In the genomic region with DNA sequence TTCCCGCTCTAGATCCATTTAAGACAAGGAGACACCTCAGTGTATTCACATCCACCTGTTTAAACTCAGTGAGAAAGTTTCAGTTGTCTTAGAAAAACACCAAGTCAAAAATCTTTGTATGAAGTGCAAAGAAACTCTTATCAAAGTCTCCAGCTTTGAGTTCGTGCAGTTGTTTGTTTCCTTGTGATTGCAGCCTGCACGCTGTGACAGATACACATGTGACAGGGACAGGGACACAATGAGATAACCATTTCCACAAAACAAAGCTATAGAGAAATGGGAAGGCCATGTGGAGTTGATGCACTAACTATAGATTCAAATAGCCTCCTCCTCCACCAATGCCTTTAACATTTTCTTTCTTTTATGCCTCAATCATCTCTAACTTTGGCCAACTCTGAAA, we compare ENCODE assay signal across 29 mouse cellular contexts. TPM values are rescaled to one million over a fixed set of nuclear protein-coding genes. Genes with fewer than 3 reads are reported as not detected.
DNase-seq lines count a peak whose midpoint lies in the region; ATAC-seq and TF ChIP-seq lines count a peak whose summit lies in the region.
"Had no signal": no experiment of that assay in that cellular context is flagged by ENCODE, and none has a peak within 500 bp of the region (broad histone marks: within the 10 kb centered on the region; RNA-seq: fewer than 3 reads in every experiment).

No protein-coding gene starts in this region.

- H3K9me3 ChIP-seq in MEL (replicated peaks; ENCODE audit: insufficient read depth, low read length): no peaks in the 10 kb centered on the region
- no peaks in the 10 kb centered on the region for H3K9me3 ChIP-seq in forebrain, postnatal 0 days (ENCODE audit: low read length)
- H3K9me3 ChIP-seq: embryonic facial prominence, embryonic 12.5 days; embryonic facial prominence, embryonic 15.5 days; heart, embryonic 10.5 days; heart, embryonic 13.5 days had no signal

- H3K36me3 ChIP-seq in MEL (ENCODE audit: control insufficient read depth in 1 of 2, insufficient read depth in 2 of 2, low read length in 2 of 2): no peaks in the 10 kb centered on the region
- H3K36me3 ChIP-seq in forebrain, postnatal 0 days (ENCODE audit: insufficient read depth): no peaks in the 10 kb centered on the region
- H3K36me3 ChIP-seq: embryonic facial prominence, embryonic 12.5 days; embryonic facial prominence, embryonic 15.5 days; heart, embryonic 10.5 days; heart, embryonic 13.5 days had no signal

- no peaks in the 10 kb centered on the region for H3K4me1 ChIP-seq in MEL (ENCODE audit: control insufficient read depth in 1 of 2, insufficient read depth in 2 of 2, low read length in 2 of 2)
- H3K4me1 ChIP-seq in forebrain, postnatal 0 days (ENCODE audit: insufficient read depth): no peaks in the 10 kb centered on the region
- H3K4me1 ChIP-seq: embryonic facial prominence, embryonic 12.5 days; embryonic facial prominence, embryonic 15.5 days; heart, embryonic 10.5 days; heart, embryonic 13.5 days had no signal

- no peak for DNase-seq in layer of hippocampus, adult 2 months (ENCODE audit: low spot score in 2 of 2)
- no peak for DNase-seq in layer of hippocampus, adult 18-20 months (ENCODE audit: low spot score in 2 of 2)
- peak; percentile 8 for DNase-seq in MEL (ENCODE audit: low read depth, low spot score)
- DNase-seq in forebrain, postnatal 0 days: no peak
- DNase-seq in right cerebral cortex, postnatal 14 days: no peak
- DNase-seq: adrenal gland, postnatal 10 days; adrenal gland, postnatal 36 days; B cell, adult 2 months; cerebellum, adult 11 months; cerebellum, adult 2 months; cerebellum, adult 9-11 months; cerebellum, postnatal 25 days; gastrocnemius, adult 2 months; gastrocnemius, postnatal 14 days; heart, adult 2 months; heart, postnatal 14 days; heart, postnatal 4 days had no signal

- no peak for TF ChIP-seq RAD21 in MEL (IDR thresholded peaks at IDR 0.05; ENCODE audit: low read depth, low read length)

- no peaks in the 10 kb centered on the region for H3K79me2 ChIP-seq in MEL (ENCODE audit: control insufficient read depth, insufficient read depth, low read length, poor library complexity)

- peak; percentile 39 to 59; a peak in 2 of 4 replicates for TF ChIP-seq EP300 in MEL (IDR thresholded peaks at IDR 0.05; ENCODE audit: low read depth in 1 of 2, low read length in 2 of 2)

- no peak overlapping the region for H3K9ac ChIP-seq in MEL (ENCODE audit: control insufficient read depth, low read depth, low read length, poor library complexity, severe bottlenecking)
- no peak overlapping the region for H3K9ac ChIP-seq in forebrain, postnatal 0 days
- H3K9ac ChIP-seq: embryonic facial prominence, embryonic 12.5 days; embryonic facial prominence, embryonic 15.5 days; heart, embryonic 13.5 days; hindbrain, embryonic 14.5 days had no signal

- H3K27ac ChIP-seq in layer of hippocampus, adult 2 months: peak overlapping the region; percentile 12; the same call in 1 of the 2 replicates
- no peak overlapping the region for H3K27ac ChIP-seq in MEL (ENCODE audit: control insufficient read depth, low read depth, low read length)
- no peak overlapping the region for H3K27ac ChIP-seq in forebrain, postnatal 0 days (ENCODE audit: low read depth, low read length)
- H3K27ac ChIP-seq: embryonic facial prominence, embryonic 12.5 days; embryonic facial prominence, embryonic 15.5 days; gastrocnemius, adult 2 months; heart, adult 2 months; heart, embryonic 10.5 days; heart, embryonic 13.5 days; hindbrain, embryonic 14.5 days; hindbrain, postnatal 0 days had no signal

- H3K4me2 ChIP-seq in forebrain, postnatal 0 days (ENCODE audit: low read depth): no peak overlapping the region
- H3K4me2 ChIP-seq: embryonic facial prominence, embryonic 12.5 days; embryonic facial prominence, embryonic 15.5 days; heart, embryonic 13.5 days; hindbrain, embryonic 14.5 days had no signal

- no peak for TF ChIP-seq CTCF in layer of hippocampus, adult 2 months (conservative IDR thresholded peaks at IDR 0.05)
- no peak for TF ChIP-seq CTCF in MEL (IDR thresholded peaks at IDR 0.05 in 2 of 3, conservative IDR thresholded peaks at IDR 0.05 in 1 of 3; ENCODE audit: control insufficient read depth in 1 of 3, insufficient read depth in 1 of 3, low read depth in 2 of 3, low read length in 3 of 3, poor library complexity in 1 of 3, severe bottlenecking in 1 of 3)
- TF ChIP-seq CTCF in forebrain, postnatal 0 days (IDR thresholded peaks at IDR 0.05; ENCODE audit: low read depth): no peak

- WGBS in forebrain, postnatal 0 days: 84% methylated on average over 3 of the region's 3 CpGs

- peak; percentile 51 for ATAC-seq in megakaryocyte progenitor cell, adult 5-6 weeks (replicated peaks; ENCODE audit: poor library complexity)
- ATAC-seq in forebrain, postnatal 0 days: no peak
- ATAC-seq: forebrain, embryonic 14.5 days; hindbrain, postnatal 0 days; inflammation-experienced regulatory T-cells, adult 6 months; intestine, embryonic 16.5 days; Patski had no signal

- no peak for TF ChIP-seq POLR2A in MEL (IDR thresholded peaks at IDR 0.05; ENCODE audit: control insufficient read depth in 1 of 2, insufficient read depth in 1 of 2, low read depth in 1 of 2, low read length in 2 of 2, poor library complexity in 1 of 2)

- H3K4me3 ChIP-seq in layer of hippocampus, adult 2 months: no peak overlapping the region
- no peak overlapping the region for H3K4me3 ChIP-seq in MEL (ENCODE audit: control insufficient read depth in 1 of 2, insufficient read depth in 1 of 2, low read depth in 2 of 2, low read length in 2 of 2)
- no peak overlapping the region for H3K4me3 ChIP-seq in forebrain, postnatal 0 days (ENCODE audit: low read depth, low read length)
- H3K4me3 ChIP-seq: embryonic facial prominence, embryonic 12.5 days; embryonic facial prominence, embryonic 15.5 days; gastrocnemius, adult 2 months; heart, adult 2 months; heart, embryonic 10.5 days; heart, embryonic 13.5 days had no signal

- H3K27me3 ChIP-seq in MEL (ENCODE audit: control insufficient read depth in 1 of 2, insufficient read depth in 2 of 2, low read length in 2 of 2): no peaks in the 10 kb centered on the region
- no peaks in the 10 kb centered on the region for H3K27me3 ChIP-seq in forebrain, postnatal 0 days (ENCODE audit: insufficient read depth, low read length)
- H3K27me3 ChIP-seq: CH12.LX; embryonic facial prominence, embryonic 12.5 days; embryonic facial prominence, embryonic 15.5 days; heart, embryonic 13.5 days; Patski had no signal

TF ChIP-seq in MEL, 35 proteins besides CTCF, POLR2A, EP300 and RAD21:
- TF ChIP-seq MAX (IDR thresholded peaks at IDR 0.05; ENCODE audit: low read length) (peak; percentile 43; the same call in 1 of the 2 replicates), MXI1 (IDR thresholded peaks at IDR 0.05; ENCODE audit: low read depth, low read length) (peak; percentile 66; the same call in 1 of the 2 replicates), ELF1 (IDR thresholded peaks at IDR 0.05; ENCODE audit: low read depth, low read length) (no peak), TBP (IDR thresholded peaks at IDR 0.05; ENCODE audit: low read depth, low read length) (no peak), CHD1 (IDR thresholded peaks at IDR 0.05; ENCODE audit: low read depth, low read length) (no peak), HCFC1 (IDR thresholded peaks at IDR 0.05; ENCODE audit: low read depth, low read length) (no peak), JUND (IDR thresholded peaks at IDR 0.05; ENCODE audit: low read depth, low read length) (no peak), MYC (IDR thresholded peaks at IDR 0.05; ENCODE audit: low read depth, low read length) (no peak), CHD2 (IDR thresholded peaks at IDR 0.05; ENCODE audit: low read length) (no peak), GATA1 (IDR thresholded peaks at IDR 0.05; ENCODE audit: low read depth, low read length) (peak; percentile 36), USF1 (IDR thresholded peaks at IDR 0.05; ENCODE audit: low read depth, low read length) (peak; percentile 25; the same call in 1 of the 2 replicates), BHLHE40 (IDR thresholded peaks at IDR 0.05; ENCODE audit: borderline replicate concordance, low read depth, low read length) (peak; percentile 45; the same call in 1 of the 2 replicates), RCOR1 (IDR thresholded peaks at IDR 0.05; ENCODE audit: low read depth, low read length) (peak; percentile 38; the same call in 1 of the 2 replicates), TCF12 (IDR thresholded peaks at IDR 0.05; ENCODE audit: low read depth, low read length) (peak; percentile 66; the same call in 1 of the 2 replicates), KAT2A (conservative IDR thresholded peaks at IDR 0.05; ENCODE audit: low read depth, low read length) (no peak), MEF2A (IDR thresholded peaks at IDR 0.05; ENCODE audit: extremely low read depth, insufficient replicate concordance, low read depth, low read length, poor library complexity, severe bottlenecking) (no peak)

RNA-seq across cellular contexts. Expression of a gene that starts 33.6 kb away (rescaled TPM):
- total RNA-seq in layer of hippocampus, adult 2 months (2021): 100 to 1,000 TPM in 1 of 2 experiments, 10 to 100 TPM in 1; 90.9 to 108 TPM
- total RNA-seq in layer of hippocampus, adult 18-20 months (2021): 100 to 1,000 TPM in 1 of 2 experiments, 10 to 100 TPM in 1; 96.4 to 102 TPM
- 14.9 and 15.2 TPM in 2 replicates for total RNA-seq in MEL (2012; rRNA removed)
- 10 to 100 TPM in 1 of 2 experiments, not detected in 1; 17.7 TPM for polyA plus RNA-seq in MEL (2012; ENCODE audit: insufficient read depth in 1 of 2, insufficient read length in 2 of 2, low read depth in 1 of 2, low replicate concordance in 2 of 2, missing spikeins in 1 of 2)
- total RNA-seq in megakaryocyte progenitor cell, adult 5-6 weeks (2015): 22.0 and 25.4 TPM in 2 replicates
- total RNA-seq in megakaryocyte progenitor cell, adult 5-6 weeks (2017): 14.2 and 18.1 TPM in 2 replicates
- 70.0 and 79.9 TPM in 2 replicates for total RNA-seq in forebrain, postnatal 0 days (2014; rRNA removed)
- 36.3 and 48.3 TPM in 2 replicates for polyA plus RNA-seq in forebrain, postnatal 0 days (2015; fragmentation: Nextera tagmentation; extraction: Ambion mirVana)
